Mouse (Mus musculus): ENCODE measurements at regions not wholly inside any gene's neighbourhood (a gene's known extent, or its start where the extent isn't known, plus 50 kb on each side); places are given as distances from the start of the nearest gene placed in this dataset.

- TF ChIP-seq POLR2A (IDR thresholded peaks at IDR 0.05; ENCODE audit: extremely low read depth, insufficient read depth, low read length): no peak
- TF ChIP-seq CTCF (IDR thresholded peaks at IDR 0.05; ENCODE audit: low read depth, low read length): no peak
Observed at GRCm38 (mm10) chr9:30653210-30653609, 226.3 kb downstream of the Snx19 start.

All from liver, adult 2 months (tissue).